Mouse (Mus musculus): Measurements from ENCODE around the gene Nemp1. TPM values are rescaled to one million over a fixed set of nuclear protein-coding genes. Genes with fewer than 3 reads are reported as not detected.
A peak's percentile ranks its signal among the peaks of the same experiment; 100 is the strongest.
"Not testable (repeated sequence)": the region's sequence is repeated elsewhere in the genome, so short reads cannot be mapped to it uniquely, and the experiment has no call there.

The Nemp1 gene
- total RNA-seq, 2 experiments from 2014 or later: 2.5 to 2.7 TPM

GRCm38 (mm10) chr10:127643553-127644238 is 23.0 kb upstream of the Nemp1 start:
- peak; percentile 87 for DNase-seq (ENCODE audit: low spot score)

- DNase-seq (ENCODE audit: low spot score): no peak
Observed at GRCm38 (mm10) chr10:127645791-127646190, 20.9 kb upstream of the Nemp1 start.

GRCm38 (mm10) chr10:127652906-127653638 is 13.6 kb upstream of the Nemp1 start:
- no peak for DNase-seq (ENCODE audit: low spot score)

GRCm38 (mm10) chr10:127654970-127655579 is 11.6 kb upstream of the Nemp1 start:
- no peak for DNase-seq (ENCODE audit: low spot score)

- not testable (repeated sequence) for DNase-seq (ENCODE audit: low spot score)
Observed at GRCm38 (mm10) chr10:127657617-127658016, 9.1 kb upstream of the Nemp1 start.

GRCm38 (mm10) chr10:127658076-127658475 is 8.6 kb upstream of the Nemp1 start:
- no peak for DNase-seq (ENCODE audit: low spot score)

GRCm38 (mm10) chr10:127659551-127659950 is 7.2 kb upstream of the Nemp1 start:
- DNase-seq (ENCODE audit: low spot score): no peak

GRCm38 (mm10) chr10:127661291-127661914 is 5.3 kb upstream of the Nemp1 start:
- no peak for DNase-seq (ENCODE audit: low spot score)

GRCm38 (mm10) chr10:127661915-127662663 is 4.6 kb upstream of the Nemp1 start:
- no peak for DNase-seq (ENCODE audit: low spot score)

GRCm38 (mm10) chr10:127662666-127663253 is 3.9 kb upstream of the Nemp1 start:
- DNase-seq (ENCODE audit: low spot score): no peak

GRCm38 (mm10) chr10:127663590-127663989 is 3.1 kb upstream of the Nemp1 start:
- no peak for DNase-seq (ENCODE audit: low spot score)

GRCm38 (mm10) chr10:127664166-127664565 is 2.5 kb upstream of the Nemp1 start:
- no peak for DNase-seq (ENCODE audit: low spot score)

- no peak for DNase-seq (ENCODE audit: low spot score)
Observed at GRCm38 (mm10) chr10:127664891-127665290, 1.8 kb upstream of the Nemp1 start.

GRCm38 (mm10) chr10:127665366-127666181 is 1.1 kb upstream of the Nemp1 start:
- DNase-seq (ENCODE audit: low spot score): no peak

GRCm38 (mm10) chr10:127667269-127668092 is 780 bp downstream of the Nemp1 start:
- peak; percentile 90 for DNase-seq (ENCODE audit: low spot score)

GRCm38 (mm10) chr10:127668093-127669050 is 1.7 kb downstream of the Nemp1 start, which contains the start of gene Nab2:
Gene Nab2 (minus strand): TSS chr10:127668568.
- peak; percentile 80 for DNase-seq (ENCODE audit: low spot score)

- no peak for DNase-seq (ENCODE audit: low spot score)
Observed at GRCm38 (mm10) chr10:127669170-127669569, 2.5 kb downstream of the Nemp1 start.

- DNase-seq (ENCODE audit: low spot score): no peak
Observed at GRCm38 (mm10) chr10:127670185-127670584, 3.5 kb downstream of the Nemp1 start.

Measured in gastrocnemius, adult 18-20 months (tissue).